Mouse (Mus musculus) layer of hippocampus, adult 9-11 months (tissue): Measurements from ENCODE around the gene Samd4.

Experiments
- DNase-seq: peaks from one replicate; pipeline ENCODE4 v3.0.0; 2022

Samd4 gene

DNA sequence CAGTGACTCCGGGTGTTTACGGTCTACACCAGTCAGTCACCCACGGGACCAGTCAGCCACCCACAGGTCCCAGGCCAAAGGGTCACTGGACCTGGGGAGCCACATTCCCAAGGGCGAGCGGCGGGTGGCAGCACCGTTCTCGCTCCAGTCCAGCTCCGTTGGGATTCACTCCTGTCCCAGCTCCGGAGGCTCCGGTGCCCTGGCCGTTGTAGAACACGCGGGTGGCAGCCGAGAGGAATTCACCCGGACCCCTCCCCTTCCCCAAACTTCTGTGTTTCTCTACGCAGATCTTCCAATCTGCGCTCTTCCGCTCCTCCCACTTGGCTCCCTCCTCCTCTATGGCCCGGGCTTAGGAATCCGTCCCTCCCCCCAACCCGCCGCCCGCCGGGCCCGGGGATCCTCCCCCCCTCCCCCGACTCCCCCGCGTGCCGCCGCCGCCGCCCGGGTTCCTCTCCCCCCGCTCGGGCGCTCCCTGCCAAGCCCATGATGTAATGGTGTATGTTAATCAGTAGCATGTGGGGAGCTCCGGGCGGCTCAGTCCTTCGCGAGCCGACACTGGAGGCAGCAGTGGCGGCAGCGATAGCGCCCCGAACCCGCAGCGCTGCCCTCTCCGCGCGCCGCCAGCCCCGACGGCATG is at the start of gene Samd4:
Samd4 (plus strand) TSS at position 424 of the 637 bp plus-strand sequence.
- peak; percentile 86 for DNase-seq

- DNase-seq = no peak
Measured at GRCm38 (mm10) chr14:46839326-46839725, 43.3 kb upstream of the Samd4 start.

DNA sequence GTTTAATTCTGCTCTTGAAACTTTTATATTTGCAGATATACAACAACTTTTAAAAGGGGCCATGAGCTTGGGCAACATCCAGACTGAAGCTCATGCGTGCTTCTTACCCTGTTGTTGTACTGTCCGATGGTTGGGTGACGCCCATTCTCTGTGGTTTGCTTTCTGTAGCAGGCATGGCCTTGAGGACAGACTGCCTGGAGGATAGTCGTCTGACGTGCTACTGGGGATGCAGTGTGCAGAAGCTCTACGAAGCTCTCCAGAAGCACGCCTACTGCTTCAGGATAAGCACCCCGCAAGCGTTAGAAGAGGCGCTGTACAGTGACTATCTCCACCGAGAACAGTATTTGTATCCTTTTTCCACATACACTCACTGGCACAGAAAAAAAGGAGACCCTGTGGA is 36.9 kb upstream of the Samd4 start:
- no peak for DNase-seq

GRCm38 (mm10) chr14:46848063-46848590 is 34.5 kb upstream of the Samd4 start:
- no peak for DNase-seq

- DNase-seq = no peak
Measured at GRCm38 (mm10) chr14:46848736-46849135, 33.9 kb upstream of the Samd4 start.

GRCm38 (mm10) chr14:46849769-46850168 is 32.9 kb upstream of the Samd4 start:
- DNase-seq = no peak

GRCm38 (mm10) chr14:46853677-46854076 is 29.0 kb upstream of the Samd4 start:
- DNase-seq = peak; percentile 12

- DNase-seq = no peak
Measured at GRCm38 (mm10) chr14:46862922-46863321, 19.7 kb upstream of the Samd4 start.

GRCm38 (mm10) chr14:46880935-46881334 is 1.7 kb upstream of the Samd4 start:
- peak; percentile 39 for DNase-seq

GRCm38 (mm10) chr14:46881581-46882430 is 848 bp upstream of the Samd4 start:
- DNase-seq = peak; percentile 16

GRCm38 (mm10) chr14:46883068-46883870 is 615 bp downstream of the Samd4 start:
- DNase-seq = peak; percentile 60

GRCm38 (mm10) chr14:46883871-46884441 is 1.3 kb downstream of the Samd4 start:
- peak; percentile 14 for DNase-seq

DNA sequence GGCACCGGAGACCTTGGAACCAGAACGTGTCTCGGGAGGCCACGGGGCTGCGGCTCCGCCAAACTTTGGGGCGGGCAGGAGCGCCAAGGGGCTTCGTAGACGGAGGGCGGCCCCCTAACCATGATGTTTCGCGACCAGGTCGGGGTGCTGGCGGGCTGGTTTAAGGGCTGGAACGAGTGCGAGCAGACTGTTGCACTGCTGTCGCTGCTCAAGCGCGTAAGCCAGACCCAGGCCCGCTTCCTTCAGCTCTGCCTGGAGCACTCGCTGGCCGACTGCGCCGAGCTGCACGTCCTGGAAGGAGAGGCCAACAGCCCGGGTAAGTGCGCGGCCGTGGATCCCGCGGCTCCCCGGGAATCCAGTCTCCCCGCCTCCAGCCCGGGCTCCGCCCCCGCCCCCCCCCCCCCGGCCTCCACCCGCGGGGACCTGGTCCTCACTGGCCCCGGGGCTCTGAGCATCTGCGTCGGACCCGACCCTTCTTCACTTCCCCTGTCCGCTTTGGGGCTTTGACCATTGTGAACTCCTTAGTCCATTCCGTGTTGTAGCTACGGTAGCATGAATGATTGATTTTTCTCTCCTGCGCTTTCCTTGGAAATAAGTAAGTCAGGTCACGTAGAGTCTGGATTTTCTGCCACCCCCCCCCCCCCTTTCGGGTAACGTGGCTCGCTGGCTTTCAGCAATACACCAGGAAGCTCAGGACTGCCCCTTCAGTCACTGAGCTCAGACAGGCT is 2.2 kb downstream of the Samd4 start:
- peak; percentile 41 for DNase-seq

GRCm38 (mm10) chr14:46885429-46885755 is 2.7 kb downstream of the Samd4 start:
- DNase-seq = no peak

DNA sequence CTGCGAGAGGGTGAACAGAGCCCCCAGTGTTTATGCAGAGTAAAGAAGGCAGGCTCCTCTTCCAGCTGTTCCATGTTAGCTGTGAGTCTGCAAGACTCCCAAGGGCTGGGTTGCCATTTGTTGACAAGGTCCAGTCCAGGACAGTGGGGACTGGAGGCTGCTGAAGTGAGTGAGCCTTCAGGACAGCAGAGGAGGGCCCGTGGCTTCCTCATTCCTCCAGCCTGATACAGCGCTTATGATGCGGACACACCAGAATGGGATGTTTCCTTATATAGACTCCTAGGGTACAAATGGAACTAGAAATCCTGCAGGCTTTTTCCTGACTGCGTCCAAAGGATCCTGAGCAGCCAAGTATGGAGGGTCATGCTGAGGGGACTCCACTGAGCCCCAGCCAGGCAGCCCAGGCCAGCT is 3.2 kb downstream of the Samd4 start:
- peak; percentile 8 for DNase-seq

- no peak for DNase-seq
Measured at GRCm38 (mm10) chr14:46889096-46889495, 6.4 kb downstream of the Samd4 start.

- no peak for DNase-seq
Measured at GRCm38 (mm10) chr14:46893961-46894360, 11.3 kb downstream of the Samd4 start.

DNA sequence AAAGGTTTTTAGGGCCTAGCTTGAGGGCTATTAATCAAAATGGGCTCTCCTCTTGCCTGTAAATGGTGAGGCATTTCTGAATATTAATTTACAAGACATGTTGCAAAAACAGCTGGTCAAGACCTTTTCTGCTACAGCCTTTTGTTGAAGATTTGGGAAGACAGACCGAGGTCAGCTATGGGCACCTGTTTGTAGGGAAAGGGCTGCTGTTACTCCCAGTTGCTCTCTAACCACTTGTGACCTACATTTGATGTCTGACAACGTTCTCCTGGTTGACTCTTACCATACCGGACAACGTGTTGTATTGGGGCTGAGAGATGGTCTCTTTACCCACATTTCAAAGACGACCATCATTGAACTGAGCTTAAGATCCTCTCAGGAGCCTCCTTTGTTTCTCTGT is 15.3 kb downstream of the Samd4 start:
- no peak for DNase-seq

DNA sequence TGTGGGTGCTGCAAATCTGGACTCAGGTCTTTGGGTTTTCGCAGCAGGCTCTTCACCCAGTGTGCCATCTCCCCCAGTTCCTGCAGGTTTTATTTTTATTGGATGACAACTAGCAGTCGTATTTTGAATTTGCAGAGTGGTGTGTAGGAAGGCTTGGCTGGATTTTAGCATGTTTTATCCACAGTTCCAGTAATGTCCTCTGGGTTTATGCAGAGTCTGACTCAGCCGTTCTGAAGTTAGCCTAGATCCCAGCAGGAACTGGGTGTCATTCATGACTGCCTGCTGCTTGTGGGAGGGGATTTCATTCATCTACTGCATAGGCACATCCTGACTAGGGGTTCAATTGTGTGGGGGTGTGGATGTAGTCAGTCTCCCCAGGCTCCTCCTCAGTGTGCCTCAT is 16.0 kb downstream of the Samd4 start:
- peak; percentile 78 for DNase-seq

GRCm38 (mm10) chr14:46902498-46903087 is 19.9 kb downstream of the Samd4 start:
- no peak for DNase-seq

DNA sequence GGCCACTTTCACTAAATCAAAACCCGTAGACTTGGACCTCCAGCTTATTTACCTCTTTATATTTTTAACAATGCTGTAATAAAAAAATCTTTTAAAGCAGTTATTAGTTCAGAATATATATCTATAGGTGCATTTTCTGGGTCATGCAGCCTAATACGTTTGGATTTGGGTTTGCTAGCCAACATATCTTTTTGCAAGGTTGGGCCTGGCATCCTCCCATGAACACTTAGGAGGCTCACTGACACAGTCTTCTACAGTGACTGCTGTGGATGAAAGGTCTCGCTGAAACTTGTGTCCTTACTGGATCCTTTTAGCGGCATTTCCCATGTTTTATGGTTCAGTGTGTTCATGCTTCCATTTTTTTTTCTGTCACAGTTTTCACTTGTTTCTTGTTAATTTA is 21.6 kb downstream of the Samd4 start:
- DNase-seq = no peak

- DNase-seq = no peak
Measured at GRCm38 (mm10) chr14:46908858-46909257, 26.2 kb downstream of the Samd4 start.
